Mouse (Mus musculus): Measurements from ENCODE around the gene Olfr1495.

DNA sequence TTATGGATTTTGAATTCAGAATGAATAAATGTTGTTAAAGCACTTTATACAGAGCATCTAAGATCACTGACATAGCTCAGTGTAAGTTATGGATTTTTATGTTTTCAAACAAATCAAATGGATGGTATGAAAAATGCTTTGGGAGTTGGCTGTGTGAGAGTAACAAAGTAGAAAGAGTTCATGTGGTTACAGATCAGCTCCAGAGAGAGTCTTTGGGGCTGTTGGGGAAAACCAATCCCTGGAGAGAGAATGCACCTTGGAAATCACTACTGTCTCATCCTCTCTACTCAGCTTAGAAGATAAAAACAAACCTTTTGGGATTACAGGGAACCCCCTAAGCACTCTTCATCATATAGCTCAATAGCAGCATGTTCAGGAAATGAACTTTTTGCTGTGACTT lies 54.9 kb downstream of the Olfr1495 start, which contains the start of gene Olfr1499:
- no peak for TF ChIP-seq POLR2A (IDR thresholded peaks at IDR 0.05; ENCODE audit: control insufficient read depth, low read depth, low read length)
- no peak for TF ChIP-seq CTCF (IDR thresholded peaks at IDR 0.05; ENCODE audit: control insufficient read depth, insufficient read depth, insufficient replicate concordance, low read depth, low read length)
